Mouse (Mus musculus) kidney, adult 11 months (tissue): ENCODE results near the gene Nhlrc4.

Source experiments
- DNase-seq: peaks from one replicate; pipeline ENCODE4 v3.0.0; 2022

Gene Nhlrc4

DNA sequence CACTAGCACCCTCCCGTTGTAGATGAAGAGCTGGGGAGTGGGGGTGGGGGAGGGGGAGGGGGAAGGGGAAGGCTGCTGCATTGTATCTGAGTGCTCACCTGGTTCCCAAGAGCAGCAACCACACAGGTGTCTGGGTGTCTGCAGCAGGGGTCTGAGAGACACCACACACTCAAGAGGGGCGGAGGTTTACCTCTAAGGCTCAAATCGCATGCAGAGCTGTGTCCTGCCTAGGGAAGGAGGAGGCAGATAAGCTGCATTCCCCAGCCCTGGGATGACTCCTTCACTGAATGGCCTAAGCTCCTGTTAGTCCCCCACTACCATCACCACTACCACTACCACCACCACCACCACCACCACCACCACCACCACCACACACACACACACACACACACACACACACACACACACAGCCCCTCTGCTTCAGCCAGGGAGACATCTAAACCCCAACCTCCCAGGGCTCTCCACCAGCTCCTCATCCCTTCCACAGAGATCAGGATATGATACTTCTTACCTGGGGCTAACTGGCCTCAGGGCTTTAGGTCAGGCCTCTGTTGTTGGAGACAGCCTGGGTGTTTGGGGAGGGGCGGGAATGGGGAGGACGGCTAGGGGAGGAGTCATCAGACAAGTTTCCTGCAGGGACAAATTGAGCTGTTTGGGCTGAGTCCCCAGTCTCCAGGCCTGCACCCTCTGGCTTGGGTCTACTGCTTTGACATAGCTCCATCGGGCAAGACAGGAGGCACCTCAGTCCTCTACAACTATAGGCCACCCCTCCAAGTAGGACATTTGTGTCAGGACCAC is at the start of gene Nhlrc4, which contains the start of gene Pigq:
Nhlrc4 (minus strand) TSS at position 596 of the 798 bp plus-strand sequence.
Pigq (minus strand) TSS at position 571 of the 798 bp plus-strand sequence.
- DNase-seq = no peak

DNA sequence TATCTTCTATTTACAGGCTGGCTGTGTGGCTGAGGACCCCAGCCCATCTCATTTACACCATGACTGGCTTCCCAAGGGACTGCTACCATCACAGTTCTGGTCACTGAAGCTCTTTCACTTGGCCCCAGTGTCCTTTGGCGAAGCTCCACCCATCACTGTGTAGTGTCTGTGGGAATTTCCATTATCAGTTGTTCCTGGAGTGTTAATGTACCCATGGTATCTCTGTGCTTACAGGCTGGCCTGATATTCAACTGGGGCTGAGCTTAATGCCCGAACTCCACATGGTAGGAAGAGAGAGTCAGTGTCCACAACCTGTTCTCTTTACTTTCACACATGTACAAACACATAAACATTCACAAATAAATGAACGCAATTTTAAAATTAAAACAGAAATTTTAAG is 48.7 kb upstream of the Nhlrc4 start:
- no peak for DNase-seq

DNA sequence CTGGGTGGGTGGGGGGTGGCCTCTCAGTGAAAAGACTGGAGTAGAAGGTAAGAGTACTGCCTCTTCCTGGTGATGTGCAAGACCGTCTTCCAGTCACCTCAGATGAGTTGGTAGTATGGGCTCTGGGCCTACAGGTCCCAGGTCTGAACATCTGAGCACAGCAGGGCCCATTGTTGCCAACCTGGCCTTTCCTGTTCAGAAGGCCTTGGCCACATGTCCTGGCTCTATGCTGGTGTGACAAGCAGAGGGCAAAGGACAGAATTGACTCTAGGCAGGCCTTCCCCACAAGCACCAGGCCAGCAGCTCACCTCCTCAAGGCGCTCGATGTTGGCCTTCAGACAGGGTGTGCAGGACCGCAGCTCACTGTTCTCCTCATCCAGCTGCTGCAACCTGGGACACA is 47.5 kb upstream of the Nhlrc4 start:
- no peak for DNase-seq

DNA sequence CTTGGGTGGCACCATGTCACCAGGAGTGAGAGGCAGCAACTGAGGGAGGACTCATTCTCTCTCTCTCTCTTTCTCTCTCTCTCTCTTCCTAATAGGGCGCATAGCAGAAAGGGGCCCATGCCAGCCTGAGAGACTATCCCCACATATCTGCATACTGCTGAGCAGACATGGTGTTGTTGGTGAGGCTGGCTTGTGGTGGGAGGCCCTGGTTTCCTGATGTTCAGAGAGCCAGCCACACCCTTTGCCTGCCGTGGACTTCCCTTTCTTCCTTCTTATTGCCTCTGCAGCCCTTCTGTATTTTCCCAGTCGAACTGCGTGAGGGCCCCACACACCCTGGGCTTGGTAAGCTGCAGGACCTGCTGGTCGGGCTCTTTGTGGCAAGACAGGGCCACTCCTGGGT is 45.6 kb upstream of the Nhlrc4 start:
- no peak for DNase-seq

DNA sequence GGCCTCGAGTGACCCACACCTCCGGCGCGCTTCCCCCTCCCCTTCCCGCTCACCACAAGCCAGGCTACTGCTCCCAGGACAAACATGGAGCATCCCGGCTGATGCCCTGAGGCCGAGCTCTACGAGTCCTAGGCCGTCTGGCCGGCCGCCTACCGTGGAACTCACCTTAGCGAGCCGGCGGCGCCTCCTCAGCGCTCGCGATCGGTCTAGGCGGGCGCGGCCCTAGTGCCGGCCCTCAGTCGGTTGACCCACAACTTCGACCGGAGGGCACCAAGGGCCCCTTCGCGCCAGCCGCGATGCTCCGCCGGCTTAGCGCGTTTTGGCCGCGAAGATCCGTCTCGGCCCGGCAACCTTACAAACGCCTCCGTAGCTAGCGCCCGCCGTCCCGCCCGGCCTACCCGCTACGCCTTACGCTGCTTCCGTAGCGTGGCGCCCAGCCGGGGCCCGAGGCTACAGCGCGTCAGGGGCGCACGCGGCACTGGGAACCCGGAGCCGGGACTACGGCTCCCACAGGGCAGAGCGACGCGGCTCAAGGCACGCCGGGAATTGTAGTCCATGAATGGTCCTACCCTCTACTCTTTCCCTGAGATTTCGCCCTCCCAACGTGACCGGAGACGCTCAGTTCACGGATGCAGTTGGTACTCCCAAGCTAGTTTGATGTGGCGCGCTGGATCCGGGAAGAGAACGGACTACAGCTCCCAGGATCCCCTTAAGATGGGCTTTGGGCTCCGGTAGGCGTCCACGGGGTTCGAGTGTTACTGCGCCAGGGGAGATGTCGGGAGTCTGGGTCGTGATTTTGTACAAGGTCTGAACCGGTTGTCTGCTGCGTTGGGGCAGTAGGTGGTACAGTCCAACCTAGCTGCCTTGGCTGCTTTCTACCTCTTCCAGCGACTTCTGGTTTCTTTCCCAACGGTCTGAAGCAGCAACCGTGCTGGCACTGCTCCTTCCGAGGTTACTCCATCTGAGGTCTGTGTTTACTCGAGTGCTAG is 40.8 kb upstream of the Nhlrc4 start, which contains the start of gene Capn15:
Capn15 (minus strand) TSS at position 491 of the 989 bp plus-strand sequence.
- DNase-seq = peak; percentile 95

DNA sequence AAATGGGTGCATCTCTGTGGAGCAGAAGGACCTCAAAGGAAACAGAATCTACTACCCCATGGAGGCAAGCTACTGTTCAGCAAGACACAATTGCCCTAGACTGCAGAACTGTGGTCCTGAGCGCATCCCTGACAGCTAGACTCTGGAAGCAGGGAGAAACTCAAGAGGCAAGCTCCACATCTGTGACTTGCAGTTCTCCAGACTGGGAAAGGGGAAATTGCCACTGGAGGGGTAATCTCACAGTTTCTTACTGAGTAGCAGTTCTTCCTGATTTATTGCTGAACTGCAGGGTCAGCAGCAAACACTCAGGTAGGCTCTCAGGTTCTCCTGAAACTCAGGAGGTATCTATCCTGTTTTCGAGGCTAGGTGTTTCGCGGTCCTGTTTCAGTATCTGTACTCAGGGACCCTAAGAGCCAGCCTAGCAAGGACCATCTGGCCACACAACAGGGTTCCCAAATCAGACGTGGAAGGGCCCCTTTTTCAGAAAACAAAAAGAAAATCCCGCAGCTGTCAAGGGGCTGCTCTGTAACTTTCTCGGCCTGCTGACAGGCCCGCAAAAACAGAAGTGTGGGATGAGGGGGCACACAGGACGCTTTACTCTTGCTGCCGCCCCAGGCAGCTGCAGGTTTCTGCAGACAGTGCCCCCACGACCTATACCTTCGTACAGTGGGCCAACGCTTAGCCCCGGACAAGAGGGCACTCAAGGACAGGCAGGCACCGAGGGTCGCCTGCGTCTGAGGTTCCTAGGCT is 40.0 kb upstream of the Nhlrc4 start:
- no peak for DNase-seq

DNA sequence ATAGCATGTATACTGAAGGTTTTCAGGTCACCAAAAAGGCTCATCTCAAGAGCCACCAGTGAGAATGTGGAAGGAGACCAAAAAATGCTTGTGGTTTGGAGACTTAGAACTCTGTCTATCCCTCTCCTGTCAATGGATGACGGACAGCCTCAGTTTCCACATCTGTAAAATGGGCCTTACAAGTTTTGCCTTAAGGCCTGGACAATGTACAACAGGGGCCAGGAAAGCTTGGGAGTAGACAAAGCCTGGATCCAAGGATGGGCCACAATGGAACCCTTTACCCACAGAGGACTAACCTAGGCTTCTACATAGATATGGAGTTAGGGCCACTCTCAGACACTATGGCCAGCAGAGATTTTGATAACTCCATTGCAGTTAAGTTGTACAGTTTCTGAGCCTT is 39.3 kb upstream of the Nhlrc4 start:
- DNase-seq = no peak

DNA sequence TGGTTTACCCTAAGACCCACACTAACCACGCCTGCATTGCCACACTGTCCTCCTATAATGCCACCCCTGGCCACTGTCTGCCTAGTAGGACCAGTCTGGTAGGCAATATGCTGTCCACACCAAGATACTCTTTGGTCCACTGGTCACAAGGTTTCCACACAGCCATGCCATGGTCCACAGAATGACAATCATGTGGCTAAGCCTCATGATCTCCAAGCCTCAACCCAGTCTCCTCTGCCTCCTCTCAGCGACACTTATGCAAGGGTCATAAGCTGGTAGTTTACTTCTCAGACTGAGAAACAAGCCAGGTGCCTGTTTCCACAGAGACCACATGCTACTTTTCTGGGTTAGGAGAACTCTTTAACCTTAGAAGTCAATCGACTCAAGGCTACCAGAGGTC is 38.2 kb upstream of the Nhlrc4 start:
- no peak for DNase-seq

DNA sequence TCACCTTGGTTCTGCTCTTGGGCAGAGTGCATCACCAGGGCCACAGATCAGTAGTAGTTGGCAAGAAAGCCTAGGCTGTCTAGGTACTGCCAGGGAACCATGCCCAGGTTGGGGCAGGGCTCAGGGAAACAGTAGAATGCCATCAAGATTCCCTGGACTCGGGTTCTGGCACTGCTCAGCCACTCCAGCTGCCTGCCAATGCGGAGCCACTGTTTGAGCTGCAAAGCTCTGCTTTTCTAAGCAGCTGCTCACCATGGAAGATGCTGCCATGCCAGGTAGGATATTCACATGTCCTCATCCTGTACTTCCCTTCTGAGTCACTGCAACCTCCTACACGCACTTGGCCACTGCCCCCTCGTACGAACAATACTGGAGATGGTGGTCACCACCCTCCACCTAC is 36.1 kb upstream of the Nhlrc4 start:
- peak; percentile 54 for DNase-seq

DNA sequence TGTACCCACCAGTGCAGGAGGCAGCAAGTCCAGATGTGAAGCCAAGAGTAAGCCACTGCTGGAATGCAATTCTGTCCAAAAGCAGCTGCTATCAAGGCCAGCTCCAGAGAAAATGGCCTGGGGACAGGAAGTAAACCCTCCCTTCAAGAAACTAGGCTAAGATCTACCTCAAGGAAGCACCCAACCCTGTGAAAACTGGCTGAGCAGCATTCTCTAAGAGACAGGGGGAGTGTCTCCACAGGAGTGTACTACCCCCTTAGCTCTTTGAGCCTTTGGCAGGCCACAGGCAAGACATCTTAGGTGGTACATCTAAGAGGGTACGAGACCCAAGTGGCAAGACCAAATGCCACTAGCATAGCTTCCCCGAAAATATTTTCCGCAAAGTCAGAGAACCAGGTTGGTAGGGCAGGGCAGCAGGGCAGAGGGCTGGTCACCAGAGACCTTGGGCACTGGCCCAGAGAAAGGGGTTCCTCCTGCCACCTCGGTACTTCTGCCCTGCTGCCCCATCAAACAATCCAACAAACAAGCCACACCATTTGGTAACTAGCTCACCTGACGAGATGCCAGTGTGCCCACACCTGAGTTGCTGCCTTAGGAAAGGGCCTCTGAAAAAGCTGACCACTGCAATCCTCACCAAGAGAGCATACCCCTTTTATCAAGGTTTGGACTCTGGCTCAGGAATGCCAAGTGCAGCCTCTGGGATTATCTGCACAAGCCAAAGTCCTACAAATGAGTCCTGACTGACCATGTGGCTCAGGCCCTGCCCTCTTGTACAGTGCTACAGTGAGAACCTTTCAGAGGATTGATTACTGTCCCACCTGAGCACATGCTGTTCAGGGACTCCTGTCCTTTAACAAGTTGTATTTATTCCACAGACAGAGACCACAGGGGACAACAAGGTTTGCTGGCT is 35.3 kb upstream of the Nhlrc4 start:
- peak; percentile 62 for DNase-seq

DNA sequence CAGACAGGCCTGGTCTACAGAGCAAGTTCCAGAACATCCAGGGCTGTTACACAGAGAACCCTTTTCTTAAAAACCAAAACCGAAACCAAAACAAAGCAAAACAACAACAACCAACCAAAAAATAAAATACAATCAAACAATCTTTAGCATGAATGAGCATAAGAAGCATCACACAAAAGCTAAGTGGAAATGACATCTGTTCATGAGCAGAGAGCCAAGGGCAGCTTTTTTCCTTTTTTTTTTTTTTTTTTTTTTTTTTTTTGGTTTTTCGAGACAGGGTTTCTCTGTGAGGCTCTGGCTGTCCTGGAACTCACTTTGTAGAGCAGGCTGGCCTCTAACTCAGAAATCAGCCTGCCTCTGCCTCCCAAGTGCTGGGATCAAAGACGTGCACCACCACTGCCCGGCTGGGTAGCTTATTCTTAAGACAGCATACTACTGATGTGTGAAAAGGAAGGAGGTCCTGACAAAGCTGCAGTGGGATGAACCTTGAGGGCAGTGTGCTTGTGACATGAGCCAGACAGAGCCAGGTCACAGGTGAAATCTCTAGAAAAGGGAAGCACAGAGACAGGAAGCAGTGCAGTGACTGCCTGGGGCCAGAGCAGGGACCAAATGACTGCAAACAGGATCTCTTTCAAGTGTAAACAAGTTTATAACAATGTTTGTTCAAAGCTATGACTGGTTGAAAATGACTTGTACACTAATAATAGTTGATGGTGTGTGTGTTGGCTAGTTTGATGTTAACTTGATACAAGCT is 26.4 kb upstream of the Nhlrc4 start:
- DNase-seq = no peak

DNA sequence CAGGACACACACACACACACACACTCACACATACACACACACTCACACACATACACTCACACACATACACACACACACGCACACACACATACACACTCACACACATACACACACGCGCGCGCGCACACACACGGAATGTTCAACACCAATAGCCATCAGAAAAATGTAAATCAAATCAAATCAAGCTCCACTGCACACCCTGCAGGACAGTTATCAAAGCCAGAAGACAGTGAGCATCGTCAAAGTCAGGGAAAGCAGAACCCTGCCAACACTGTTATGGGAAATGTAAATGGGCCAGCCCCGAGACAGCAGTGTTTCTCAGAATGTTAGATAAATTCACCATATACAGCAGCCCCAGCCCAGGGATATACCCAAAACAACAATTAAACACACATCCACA is 25.7 kb upstream of the Nhlrc4 start:
- DNase-seq = no peak

DNA sequence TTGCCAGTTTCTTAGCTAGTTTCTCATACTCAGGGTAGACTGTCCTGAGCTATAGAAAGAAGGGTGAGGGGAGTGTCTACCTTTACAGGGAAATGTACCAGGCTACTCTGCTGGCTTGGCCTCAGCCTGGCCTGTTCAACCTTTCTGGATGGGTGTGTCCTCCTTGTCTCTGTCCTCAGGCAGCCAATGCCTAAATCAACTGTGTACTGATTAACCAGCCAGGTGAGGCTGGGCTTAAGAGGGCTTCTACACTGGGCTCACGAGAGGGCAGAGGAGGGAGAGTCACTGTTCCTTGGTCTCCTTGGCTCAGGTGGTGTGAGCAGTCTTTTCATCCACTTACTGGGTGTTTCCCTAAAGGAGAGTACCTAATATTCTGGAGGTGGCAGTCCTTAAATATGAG is 23.4 kb upstream of the Nhlrc4 start:
- peak; percentile 81 for DNase-seq

DNA sequence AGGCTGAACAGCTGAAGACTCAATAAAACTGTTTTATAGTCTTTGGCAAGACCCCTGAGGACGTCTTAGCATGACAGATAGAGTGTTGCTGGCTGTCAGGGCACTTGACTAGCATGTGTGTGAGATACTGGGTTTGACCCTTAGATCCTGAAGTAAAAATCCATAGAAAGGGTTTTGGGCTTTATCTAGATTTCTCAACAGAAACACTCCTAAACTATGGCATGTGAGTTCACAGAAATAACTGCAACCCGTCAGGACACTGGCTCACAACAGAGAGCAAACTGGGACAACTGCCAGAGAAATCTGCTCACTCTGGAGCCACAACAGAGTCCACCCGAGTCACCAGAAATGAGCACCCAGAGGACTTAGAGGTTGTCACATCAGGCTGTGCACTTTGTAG is 22.9 kb upstream of the Nhlrc4 start:
- no peak for DNase-seq

DNA sequence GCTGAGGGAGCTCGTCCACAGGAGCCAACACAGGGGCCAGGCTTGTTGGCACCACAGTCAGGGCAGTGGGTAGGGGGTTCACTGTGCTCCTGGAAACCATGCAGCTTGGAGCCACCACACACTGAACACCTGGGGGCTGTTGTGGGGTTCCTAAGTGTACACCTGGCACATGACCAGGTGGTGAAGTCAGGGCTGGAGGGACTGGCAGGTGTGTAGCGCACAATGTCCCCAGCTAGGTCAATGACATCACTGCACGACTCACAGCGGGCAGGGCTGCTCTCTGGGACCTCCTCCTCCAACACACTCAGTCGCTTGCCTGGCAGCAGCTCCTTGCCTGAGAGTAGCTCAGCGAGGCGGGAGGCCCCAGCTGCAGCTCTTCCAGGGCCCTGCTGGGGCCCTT is 19.5 kb upstream of the Nhlrc4 start:
- no peak for DNase-seq

DNA sequence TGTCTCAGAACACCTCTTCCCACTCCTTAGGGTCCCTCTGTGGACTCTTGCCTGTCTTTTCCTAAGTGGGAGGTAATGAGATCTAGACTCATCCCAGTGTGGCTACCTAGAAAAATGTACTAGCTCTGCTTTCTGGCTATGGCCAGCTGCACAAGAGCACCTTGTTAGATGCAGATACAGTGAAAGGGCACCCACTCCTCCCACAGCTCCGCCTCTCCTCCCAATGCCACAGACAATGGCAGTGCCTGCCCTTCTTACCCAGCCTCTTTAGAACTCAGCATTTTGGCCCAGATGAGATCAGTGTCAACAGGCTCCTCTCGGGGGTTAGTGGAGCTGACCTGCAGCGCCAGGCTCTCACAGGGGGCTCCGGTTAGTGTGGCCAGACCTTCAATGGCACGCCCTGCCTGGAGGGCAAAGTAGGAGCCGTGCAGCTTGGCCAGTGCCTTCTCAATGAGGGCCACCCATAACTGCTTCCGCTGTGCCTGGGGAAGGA is 17.7 kb upstream of the Nhlrc4 start:
- DNase-seq = no peak

DNA sequence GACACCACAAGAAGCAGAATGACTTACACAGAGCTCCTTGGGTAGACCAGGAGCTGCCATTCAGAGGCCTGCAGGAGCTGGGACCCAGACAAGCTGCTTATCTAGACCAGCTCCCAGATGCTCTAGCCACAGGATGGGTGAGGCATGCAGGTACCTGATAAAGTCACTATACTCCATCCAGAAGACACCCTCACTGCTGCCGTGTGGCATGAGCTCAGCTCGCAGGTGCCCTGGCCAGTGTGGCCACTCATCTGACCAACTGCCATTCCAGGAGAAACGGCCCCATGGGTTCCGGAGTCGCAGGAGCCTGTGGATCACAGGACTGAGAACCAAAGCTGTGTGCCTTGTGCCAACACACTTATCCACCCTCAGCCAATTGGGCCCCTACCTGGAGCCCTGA is 16.8 kb upstream of the Nhlrc4 start:
- no peak for DNase-seq

DNA sequence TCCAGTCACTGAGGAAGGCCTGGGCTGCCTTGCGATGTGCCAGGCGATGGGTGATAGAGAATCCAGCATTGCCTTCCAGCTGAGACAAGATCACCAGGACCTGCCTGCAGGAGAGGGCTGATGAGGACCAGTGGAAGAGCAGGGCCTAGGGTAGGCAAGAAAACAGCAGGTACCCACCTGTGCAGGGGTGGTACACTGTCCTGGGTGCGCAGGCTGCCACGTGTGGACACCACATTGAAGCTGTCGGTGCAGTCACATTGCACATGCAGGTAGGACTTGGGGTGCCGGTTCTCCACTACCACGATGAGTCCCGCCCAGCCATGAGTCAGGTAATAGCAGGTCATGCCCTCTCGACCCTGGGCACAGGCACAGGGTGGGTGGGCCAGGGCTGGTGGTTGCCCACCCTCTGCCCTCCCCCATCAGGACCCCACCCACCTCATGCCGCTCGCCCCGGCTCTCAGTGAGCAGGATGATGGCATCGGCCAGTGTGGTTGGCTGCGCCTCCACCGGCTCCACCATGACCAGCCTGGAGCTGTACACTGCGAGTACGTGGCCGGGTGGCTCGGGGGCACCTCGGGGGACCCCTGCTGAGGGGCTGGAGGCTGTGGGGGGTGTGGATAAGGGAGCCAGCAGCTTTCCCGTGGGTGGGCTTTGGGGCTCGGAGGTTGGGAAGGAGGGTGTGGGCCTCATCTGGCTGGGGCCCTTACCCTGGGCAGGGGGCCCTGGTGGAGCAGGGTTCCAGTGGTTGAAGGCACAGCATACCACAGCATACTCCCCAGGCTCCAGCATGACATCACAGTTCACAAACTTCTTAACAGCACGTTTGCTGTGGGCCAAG is 15.1 kb upstream of the Nhlrc4 start:
- no peak for DNase-seq

DNA sequence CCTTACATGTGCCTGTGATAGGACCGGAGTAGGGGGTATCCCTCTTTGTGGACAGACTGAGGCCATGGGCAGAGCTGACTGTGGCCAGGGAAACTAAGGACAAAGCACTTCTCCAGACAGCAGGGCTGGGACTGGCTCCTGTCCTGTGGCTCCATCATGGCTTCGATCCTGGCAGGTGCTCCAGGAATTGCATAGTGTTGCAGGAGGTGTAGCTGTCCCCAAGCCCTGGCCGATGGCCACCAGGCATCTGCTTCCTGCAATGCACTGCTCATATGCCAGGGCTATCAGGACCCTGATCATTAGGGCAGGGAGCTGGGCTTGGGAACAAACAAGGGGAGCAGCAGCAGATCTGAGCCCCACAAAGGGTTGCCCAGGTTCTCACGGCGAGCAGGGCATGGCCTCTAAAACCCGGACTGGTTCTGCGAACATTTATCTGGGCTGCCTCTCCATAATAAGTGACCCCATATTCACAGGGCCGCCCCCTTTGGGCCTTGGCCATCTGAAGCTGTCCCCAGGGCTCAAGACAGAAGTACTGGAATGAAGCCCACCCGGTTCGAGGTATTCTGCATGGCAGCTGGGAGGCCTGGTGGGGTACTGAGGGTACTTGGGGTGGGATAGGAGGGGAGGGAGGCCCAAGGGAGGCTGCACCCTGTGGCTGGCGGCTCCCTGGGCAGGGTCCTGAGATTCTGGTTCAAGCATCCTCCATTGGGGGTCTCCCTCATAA is 14.2 kb upstream of the Nhlrc4 start:
- no peak for DNase-seq
